Mouse (Mus musculus) CH12.LX (cell line): ENCODE data around the gene Cdc45. TPM values are rescaled to one million over a fixed set of nuclear protein-coding genes. Genes with fewer than 3 reads are reported as not detected.
A peak's percentile ranks its signal among the peaks of the same experiment; 100 is the strongest.

ENCODE experiments used
- DNase-seq: peaks from one replicate; pipeline ENCODE4 v3.0.0-alpha.2; 2013; ENCODE audit errors: extremely low read depth
- H3K27ac ChIP-seq: 2 replicates; pipeline ENCODE4 v1.5.1; 2012; ENCODE audit warnings: low read depth, mild to moderate bottlenecking, control low read depth, moderate library complexity; ENCODE audit not compliant: insufficient read depth
- H3K27me3 ChIP-seq: replicated peaks from 2 replicates; pipeline ENCODE3; 2012; ENCODE audit warnings: inconsistent platforms
- H3K36me3 ChIP-seq, 2 experiments: replicated peaks in 1 of 2; 2 replicates each; pipeline versions ENCODE3 to v1.6.1; 2012; ENCODE audit warnings: inconsistent platforms in 1 of 2, low read length in 1 of 2, mild to moderate bottlenecking in 1 of 2, mixed read lengths in 1 of 2, moderate library complexity in 1 of 2; ENCODE audit not compliant: control insufficient read depth in 1 of 2, insufficient read depth in 1 of 2
- H3K4me1 ChIP-seq, 2 experiments: 2 replicates each; pipeline ENCODE4 v1.6.1; 2012; ENCODE audit warnings: inconsistent platforms in 1 of 2, moderate library complexity in 1 of 2; ENCODE audit not compliant: insufficient read depth in 2 of 2, control insufficient read depth in 1 of 2
- H3K4me2 ChIP-seq: 2 replicates; pipeline ENCODE4 v1.6.1; 2012; ENCODE audit warnings: low read depth, mild to moderate bottlenecking, control low read depth; ENCODE audit not compliant: poor library complexity, insufficient read depth, severe bottlenecking
- H3K4me3 ChIP-seq, 3 experiments: fragments of 150-350 bp in 1 of 3; sonication (generic) in 1 of 3; replicated peaks in 1 of 3; 2 replicates each; pipeline versions ENCODE3 to v1.5.1; 2011 to 2012; ENCODE audit warnings: low read depth in 2 of 3, low read length in 2 of 3, mild to moderate bottlenecking in 2 of 3, moderate library complexity in 2 of 3, control low read depth in 1 of 3, improper control_type of control experiment in 1 of 3, inconsistent platforms in 1 of 3, mixed read lengths in 1 of 3; ENCODE audit not compliant: poor library complexity in 1 of 3
- H3K79me2 ChIP-seq: replicated peaks from 2 replicates; pipeline ENCODE4 v1.6.1; 2012; ENCODE audit warnings: mild to moderate bottlenecking, moderate library complexity; ENCODE audit not compliant: control insufficient read depth, poor library complexity, insufficient read depth, severe bottlenecking; ENCODE audit errors: extremely low read depth
- H3K9ac ChIP-seq: 2 replicates; pipeline ENCODE4 v1.6.1; 2012; ENCODE audit warnings: low read depth, mild to moderate bottlenecking, control low read depth, moderate library complexity; ENCODE audit not compliant: insufficient read depth
- H3K9me3 ChIP-seq: replicated peaks from 2 replicates; pipeline ENCODE3; 2012; ENCODE audit warnings: low read length, inconsistent platforms, mixed read lengths
- CHD1 ChIP-seq: IDR thresholded peaks from 2 replicates; pipeline ENCODE4 v1.6.1; 2012; ENCODE audit warnings: low read depth, low read length, improper control_type of control experiment, inconsistent platforms
- CHD2 ChIP-seq: IDR thresholded peaks from 2 replicates; pipeline ENCODE4 v1.6.1; 2011; ENCODE audit warnings: low read length, improper control_type of control experiment
- E2F4 ChIP-seq: IDR thresholded peaks from 2 replicates; pipeline ENCODE4 v1.6.1; 2011; ENCODE audit warnings: low read depth, low read length, improper control_type of control experiment; ENCODE audit not compliant: insufficient replicate concordance
- ELF1 ChIP-seq: IDR thresholded peaks from 2 replicates; pipeline ENCODE4 v1.6.1; 2014; ENCODE audit warnings: low read depth, mild to moderate bottlenecking, inconsistent platforms, low read length, improper control_type of control experiment
- EP300 ChIP-seq: IDR thresholded peaks from 2 replicates; pipeline ENCODE4 v1.6.1; 2011; ENCODE audit warnings: low read length, improper control_type of control experiment
- GABPA ChIP-seq: IDR thresholded peaks from 2 replicates; pipeline ENCODE4 v1.6.1; 2012; ENCODE audit warnings: low read depth, low read length, improper control_type of control experiment, inconsistent platforms; ENCODE audit not compliant: insufficient replicate concordance
- HCFC1 ChIP-seq: IDR thresholded peaks from 2 replicates; pipeline ENCODE4 v1.6.1; 2012; ENCODE audit warnings: low read depth, mild to moderate bottlenecking, inconsistent platforms, low read length, improper control_type of control experiment
- IRF4 ChIP-seq: IDR thresholded peaks from 2 replicates; pipeline ENCODE4 v1.6.1; 2014; ENCODE audit warnings: low read depth, mild to moderate bottlenecking, inconsistent platforms, low read length, improper control_type of control experiment
- KAT2A ChIP-seq: IDR thresholded peaks from 2 replicates; pipeline ENCODE4 v1.6.1; 2012; ENCODE audit warnings: low read length, improper control_type of control experiment, inconsistent platforms; ENCODE audit not compliant: insufficient replicate concordance
- MAX ChIP-seq: IDR thresholded peaks from 2 replicates; pipeline ENCODE4 v1.6.1; 2011; ENCODE audit warnings: low read length, improper control_type of control experiment
- MAZ ChIP-seq: IDR thresholded peaks from 2 replicates; pipeline ENCODE4 v1.6.1; 2012; ENCODE audit warnings: low read depth, mild to moderate bottlenecking, inconsistent platforms, low read length, improper control_type of control experiment, moderate library complexity
- MEF2A ChIP-seq: IDR thresholded peaks from 2 replicates; pipeline ENCODE4 v1.6.1; 2014; ENCODE audit warnings: low read depth, mild to moderate bottlenecking, inconsistent platforms, low read length, improper control_type of control experiment, borderline replicate concordance
- MXI1 ChIP-seq: IDR thresholded peaks from 2 replicates; pipeline ENCODE4 v1.6.1; 2011; ENCODE audit warnings: mild to moderate bottlenecking, low read depth, low read length, improper control_type of control experiment
- MYC ChIP-seq: IDR thresholded peaks from 2 replicates; pipeline ENCODE4 v1.6.1; 2011; ENCODE audit warnings: low read depth, mild to moderate bottlenecking, improper control_type of control experiment, low read length
- NELFE ChIP-seq: IDR thresholded peaks from 2 replicates; pipeline ENCODE4 v1.6.1; 2011; ENCODE audit warnings: low read depth, low read length, improper control_type of control experiment
- NRF1 ChIP-seq: IDR thresholded peaks from 2 replicates; pipeline ENCODE4 v1.6.1; 2014; ENCODE audit warnings: low read depth, mild to moderate bottlenecking, inconsistent platforms, low read length, improper control_type of control experiment, moderate library complexity
- POLR2A ChIP-seq: IDR thresholded peaks from 2 replicates; pipeline ENCODE4 v1.6.1; 2011; ENCODE audit warnings: low read depth, mild to moderate bottlenecking, improper control_type of control experiment, low read length
- POLR2AphosphoS2 ChIP-seq: IDR thresholded peaks from 2 replicates; pipeline ENCODE4 v1.6.1; 2011; ENCODE audit warnings: low read depth, low read length, improper control_type of control experiment
- RAD21 ChIP-seq: IDR thresholded peaks from 2 replicates; pipeline ENCODE4 v1.6.1; 2011; ENCODE audit warnings: low read depth, mild to moderate bottlenecking, low read length, improper control_type of control experiment, moderate library complexity
- RCOR1 ChIP-seq: conservative IDR thresholded peaks from 2 replicates; pipeline ENCODE4 v1.6.1; 2012; ENCODE audit warnings: low read depth, mild to moderate bottlenecking, inconsistent platforms, low read length, improper control_type of control experiment
- SIN3A ChIP-seq: IDR thresholded peaks from 2 replicates; pipeline ENCODE4 v1.6.1; 2012; ENCODE audit warnings: low read length, improper control_type of control experiment, inconsistent platforms
- SMC3 ChIP-seq: IDR thresholded peaks from 2 replicates; pipeline ENCODE4 v1.6.1; 2011; ENCODE audit warnings: low read depth, low read length, improper control_type of control experiment
- TBP ChIP-seq: conservative IDR thresholded peaks from 2 replicates; pipeline ENCODE4 v1.6.1; 2011; ENCODE audit warnings: low read depth, low read length, improper control_type of control experiment
- TCF12 ChIP-seq: IDR thresholded peaks from 2 replicates; pipeline ENCODE4 v1.6.1; 2014; ENCODE audit warnings: low read depth, mild to moderate bottlenecking, inconsistent platforms, low read length, improper control_type of control experiment
- ZMIZ1 ChIP-seq: IDR thresholded peaks from 2 replicates; pipeline ENCODE4 v1.6.1; 2012; ENCODE audit warnings: low read depth, mild to moderate bottlenecking, inconsistent platforms, low read length, improper control_type of control experiment
- dilution Hi-C: fragments of 300-500 bp; cut with MboI; formaldehyde crosslinking; loops from 2 replicates; pipeline ENCODE4 v1.14.3; 2020; ENCODE audit warnings: low sequenced_read_pairs; ENCODE audit not compliant: extremely low pct_unique_long_range_greater_than_20kb, extremely low pct_ligation_motif_present
- in situ Hi-C: fragments of 300-500 bp; cut with MboI; formaldehyde crosslinking; loops from 3 replicates; pipeline ENCODE4 v1.14.3; 2019; ENCODE audit warnings: low sequenced_read_pairs, low pct_ligation_motif_present, low pct_unique_long_range_greater_than_20kb, mixed read lengths
- polyA plus RNA-seq: library from polyadenylated mRNA; unstranded; fragments of >175 nt; gene quantifications from 2 replicates; pipeline ENCODE4 v1.2.1, GENCODE M21; 2012; ENCODE audit warnings: low read depth; ENCODE audit not compliant: insufficient read length
- total RNA-seq, 2 experiments: library from RNA; depleted of rRNA; stranded (reverse); fragments of 300-350 nt in 1 of 2; fragments of >200 nt in 1 of 2; gene quantifications; 2 replicates each; pipeline ENCODE4 v1.2.3; 2012 to 2014

The Cdc45 gene
- total RNA-seq (2012; rRNA removed) (144 and 156 TPM in 2 replicates), total RNA-seq (2014; rRNA removed) (136 and 141 TPM in 2 replicates), polyA plus RNA-seq (117 and 127 TPM in 2 replicates)

- dilution Hi-C loops (no loop called here), in situ Hi-C loops (no loop called here)
- H3K27me3 ChIP-seq = no peaks in the 10 kb centered on the region
- H3K4me2 ChIP-seq = peak within 1 kb of the TSS; percentile 91
- H3K9me3 ChIP-seq = no peaks in the 10 kb centered on the region
- H3K36me3 ChIP-seq = peaks cover 46 to 69% of the 10 kb centered on the region in 2 experiments
- H3K4me1 ChIP-seq = peaks cover 8 to 27% of the 10 kb centered on the region in 2 experiments
- DNase-seq = peak; percentile 99
- H3K9ac ChIP-seq = peak within 1 kb of the TSS; percentile 96
- peak; percentile 99 for TF ChIP-seq CHD2
- peak; percentile 62; the same call in 1 of the 2 replicates for TF ChIP-seq MYC
- peak; percentile 87 for TF ChIP-seq TCF12
- TF ChIP-seq IRF4 = peak; percentile 38; the same call in 1 of the 2 replicates
- no peak for TF ChIP-seq EP300
- TF ChIP-seq POLR2A = peak; percentile 98
- peak; percentile 90 for TF ChIP-seq MAX
- TF ChIP-seq MXI1 = peak; percentile 95
- no peak; the same call in 1 of the 2 replicates for TF ChIP-seq POLR2AphosphoS2
- no peak for TF ChIP-seq RAD21
- peak; percentile 91 for TF ChIP-seq HCFC1
- peak; percentile 92; the same call in 1 of the 2 replicates for TF ChIP-seq TBP
- peak; percentile 99 for TF ChIP-seq ELF1
- TF ChIP-seq NELFE = peak; percentile 97
- peak; percentile 89; the same call in 1 of the 2 replicates for TF ChIP-seq E2F4
- peak; percentile 98 for TF ChIP-seq SIN3A
- TF ChIP-seq ZMIZ1 = peak; percentile 95
- no peak for TF ChIP-seq CHD1
- TF ChIP-seq MAZ = peak; percentile 85
- no peak for TF ChIP-seq SMC3
- TF ChIP-seq KAT2A = peak; percentile 99
- TF ChIP-seq MEF2A = no peak; the same call in 1 of the 2 replicates
- TF ChIP-seq GABPA = peak; percentile 75; the same call in 1 of the 2 replicates
- 0 out of 2 replicates have a peak, but pooled peaks have one; percentile 54 for TF ChIP-seq RCOR1
- TF ChIP-seq NRF1 = peak; percentile 82
- peak within 1 kb of the TSS; percentile 65 for H3K27ac ChIP-seq
- H3K4me3 ChIP-seq = peak within 1 kb of the TSS; percentile 64 to 99 (median 94)
- H3K79me2 ChIP-seq = peaks cover 45% of the 10 kb centered on the region
Measured at GRCm38 (mm10) chr16:18811468-18812384, at the start of gene Cdc45, which contains the start of gene Ufd1. Gene Cdc45, minus strand, starts transcription at chr16:18811987. Gene Ufd1, plus strand, starts transcription at chr16:18811779.
